Mouse (Mus musculus) heart, postnatal 36 days (tissue): ENCODE data around the gene Adck2. TPM values are rescaled to one million over a fixed set of nuclear protein-coding genes. Genes with fewer than 3 reads are reported as not detected.

ENCODE experiments used
- DNase-seq, 2 experiments: peaks; one replicate each; pipeline ENCODE4 v3.0.0; 2021 to 2022
- intact Hi-C: fragments of 180-260 bp; cut with DNase I; formaldehyde crosslinking; loops from one replicate; pipeline ENCODE4 v1.15.1; 2025
- total RNA-seq, 2 experiments: library from RNA; stranded (reverse); gene quantifications; 2 replicates each; pipeline ENCODE4 v1.2.3; 2021

Adck2 gene
- total RNA-seq, result 10 to 100 TPM; 14.0 to 15.8 TPM

GRCm38 (mm10) chr6:39573791-39574554 lies at the start of gene Adck2:
Gene Adck2, plus strand, starts transcription at chr6:39573873.
- DNase-seq, result peak; percentile 82
- intact Hi-C loops, result loop anchor here (2.0 to 10.0 kb wide), 2 partner anchors 19 to 369 kb away; partner anchors contain the start of genes Kdm7a and Ndufb2

GRCm38 (mm10) chr6:39526797-39527196 lies 46.9 kb upstream of the Adck2 start:
- intact Hi-C loops, result no loop called here
- no peak for DNase-seq

GRCm38 (mm10) chr6:39527337-39527784 lies 46.3 kb upstream of the Adck2 start:
- intact Hi-C loops, result no loop called here
- DNase-seq, result peak; percentile 34 to 36

GRCm38 (mm10) chr6:39527811-39528210 lies 45.9 kb upstream of the Adck2 start:
- intact Hi-C loops, result no loop called here
- DNase-seq, result no peak

GRCm38 (mm10) chr6:39528671-39529535 lies 44.8 kb upstream of the Adck2 start:
- intact Hi-C loops, result no loop called here
- DNase-seq, result peak; percentile 66 to 73

GRCm38 (mm10) chr6:39534944-39535343 lies 38.7 kb upstream of the Adck2 start:
- intact Hi-C loops, result no loop called here
- DNase-seq, result no peak

- DNase-seq, result no peak
- intact Hi-C loops, result no loop called here
Measured at GRCm38 (mm10) chr6:39536621-39537020, 37.1 kb upstream of the Adck2 start.

GRCm38 (mm10) chr6:39537276-39537675 lies 36.4 kb upstream of the Adck2 start:
- intact Hi-C loops, result no loop called here
- DNase-seq, result no peak

GRCm38 (mm10) chr6:39538227-39538626 lies 35.4 kb upstream of the Adck2 start:
- intact Hi-C loops, result no loop called here
- DNase-seq, result no peak

GRCm38 (mm10) chr6:39539679-39540155 lies 34.0 kb upstream of the Adck2 start:
- intact Hi-C loops, result no loop called here

GRCm38 (mm10) chr6:39540563-39540962 lies 33.1 kb upstream of the Adck2 start:
- intact Hi-C loops, result no loop called here
- DNase-seq, result no peak

More at GRCm38 (mm10) chr6:39539679-39540155, 34.0 kb upstream of the Adck2 start:
- peak; percentile 58 to 70 for DNase-seq

- peak; percentile 82 for DNase-seq
- intact Hi-C loops, result no loop called here
Measured at GRCm38 (mm10) chr6:39542631-39543597, 30.8 kb upstream of the Adck2 start.

- intact Hi-C loops, result no loop called here
- DNase-seq, result no peak
Measured at GRCm38 (mm10) chr6:39543769-39544420, 29.8 kb upstream of the Adck2 start.

- intact Hi-C loops, result no loop called here
- DNase-seq, result no peak
Measured at GRCm38 (mm10) chr6:39545474-39545873, 28.2 kb upstream of the Adck2 start.

GRCm38 (mm10) chr6:39548030-39548429 lies 25.6 kb upstream of the Adck2 start:
- intact Hi-C loops, result no loop called here
- DNase-seq, result no peak

GRCm38 (mm10) chr6:39551981-39552636 lies 21.6 kb upstream of the Adck2 start:
- no peak for DNase-seq
- intact Hi-C loops, result no loop called here

- intact Hi-C loops, result loop anchor here (5.0 kb wide), 1 partner anchor 38 kb away; no protein-coding TSS in a partner anchor
Measured at GRCm38 (mm10) chr6:39554888-39555647, 18.6 kb upstream of the Adck2 start.

GRCm38 (mm10) chr6:39555648-39555945 lies 18.1 kb upstream of the Adck2 start:
- intact Hi-C loops, result loop anchor here (5.0 kb wide), 1 partner anchor 38 kb away; no protein-coding TSS in a partner anchor
- DNase-seq, result no peak

More at GRCm38 (mm10) chr6:39554888-39555647, 18.6 kb upstream of the Adck2 start:
- no peak for DNase-seq
